Mouse (Mus musculus) neural tube, embryonic 11.5 days (tissue): Measurements from ENCODE around the gene Fam234b. TPM values are rescaled to one million over a fixed set of nuclear protein-coding genes. Genes with fewer than 3 reads are reported as not detected.

Experiments
- ATAC-seq: fragments of 200-750 bp; cut with Nextera tagmentation; 2 replicates; pipeline ENCODE4 v1.8.0; 2017; ENCODE audit warnings: moderate number of reproducible peaks, mild to moderate bottlenecking, moderate TSS enrichment, moderate library complexity; ENCODE audit not compliant: insufficient read depth, low FRiP score, low TSS enrichment
- DNase-seq: peaks from one replicate; pipeline ENCODE4 v3.0.0-alpha.2; 2015; ENCODE audit warnings: low spot score
- H3K27ac ChIP-seq: fragments of 300-500 bp; sonication (generic); 2 replicates; pipeline ENCODE4 v1.5.1; 2014; ENCODE audit warnings: low read depth, mild to moderate bottlenecking, low read length
- H3K27me3 ChIP-seq: fragments of 300-500 bp; sonication (generic); 2 replicates; pipeline ENCODE4 v1.6.1; 2014; ENCODE audit warnings: mild to moderate bottlenecking, low read length, mixed read lengths; ENCODE audit not compliant: control insufficient read depth, insufficient read depth
- H3K36me3 ChIP-seq: fragments of 300-500 bp; sonication (generic); 2 replicates; pipeline ENCODE4 v1.6.1; 2014; ENCODE audit warnings: mild to moderate bottlenecking, low read length, moderate library complexity, mixed read lengths; ENCODE audit not compliant: control insufficient read depth, insufficient read depth
- H3K4me1 ChIP-seq: fragments of 300-500 bp; sonication (generic); 2 replicates; pipeline ENCODE4 v1.6.1; 2014; ENCODE audit warnings: low read length, mixed read lengths; ENCODE audit not compliant: control insufficient read depth, insufficient read depth
- H3K4me2 ChIP-seq: fragments of 300-500 bp; sonication (generic); 2 replicates; pipeline ENCODE4 v1.6.1; 2014; ENCODE audit warnings: low read depth, mild to moderate bottlenecking, moderate library complexity
- H3K4me3 ChIP-seq: fragments of 300-500 bp; sonication (generic); 2 replicates; pipeline ENCODE4 v1.5.1; 2014; ENCODE audit warnings: low read depth, low read length
- H3K9ac ChIP-seq: fragments of 300-500 bp; sonication (generic); 2 replicates; pipeline ENCODE4 v1.6.1; 2014; ENCODE audit warnings: mild to moderate bottlenecking, low read length
- H3K9me3 ChIP-seq: fragments of 300-500 bp; sonication (generic); 2 replicates; pipeline ENCODE4 v1.6.1; 2016; ENCODE audit warnings: low read length; ENCODE audit not compliant: control insufficient read depth
- WGBS: fragments of 180-500 bp; shearing (Covaris S2); extraction: QIAGEN DNeasy Blood & Tissue Kit; methylation state at CpG from one replicate; pipeline ENCODE4 v1.1.7; 2014; 5-methylcytosine and 5-hydroxymethylcytosine counted together
- polyA plus RNA-seq: library from polyadenylated mRNA; unstranded; fragments of >200 nt; fragmentation: Nextera tagmentation; extraction: Ambion mirVana; gene quantifications from 2 replicates; pipeline ENCODE4 v1.2.1, GENCODE M21; 2014

Gene Fam234b
- polyA plus RNA-seq, 1 experiment from 2014 or later = 41.3 TPM

DNA sequence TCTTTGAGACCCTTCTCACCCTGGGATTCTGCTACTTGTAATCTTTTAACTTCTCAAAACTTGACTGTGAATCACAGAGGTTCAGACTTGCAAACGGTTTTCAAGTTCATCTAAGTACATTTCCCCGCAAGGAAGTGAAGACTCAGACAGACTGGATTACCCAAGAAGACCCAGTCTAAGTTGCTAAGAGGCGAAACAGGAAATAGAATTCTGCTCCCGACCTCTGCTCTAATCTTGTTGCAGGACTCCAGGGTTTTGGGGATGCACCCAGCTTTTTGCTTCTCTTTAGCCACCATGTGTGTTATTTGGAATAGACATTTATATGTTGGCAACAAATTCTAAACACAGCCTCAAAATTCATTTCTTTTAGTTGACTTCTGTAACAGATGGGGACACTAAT, 36.4 kb upstream of the Fam234b start:
- no peak for DNase-seq
- H3K27me3 ChIP-seq = no peaks in the 10 kb centered on the region
- H3K4me3 ChIP-seq = no peak overlapping the region
- no peaks in the 10 kb centered on the region for H3K36me3 ChIP-seq
- 75% methylated on average over 4 of the region's 4 CpGs for WGBS
- H3K27ac ChIP-seq = no peak overlapping the region
- no peak overlapping the region for H3K9ac ChIP-seq
- H3K4me2 ChIP-seq = no peak overlapping the region
- no peaks in the 10 kb centered on the region for H3K4me1 ChIP-seq
- no peak for ATAC-seq
- no peaks in the 10 kb centered on the region for H3K9me3 ChIP-seq

DNA sequence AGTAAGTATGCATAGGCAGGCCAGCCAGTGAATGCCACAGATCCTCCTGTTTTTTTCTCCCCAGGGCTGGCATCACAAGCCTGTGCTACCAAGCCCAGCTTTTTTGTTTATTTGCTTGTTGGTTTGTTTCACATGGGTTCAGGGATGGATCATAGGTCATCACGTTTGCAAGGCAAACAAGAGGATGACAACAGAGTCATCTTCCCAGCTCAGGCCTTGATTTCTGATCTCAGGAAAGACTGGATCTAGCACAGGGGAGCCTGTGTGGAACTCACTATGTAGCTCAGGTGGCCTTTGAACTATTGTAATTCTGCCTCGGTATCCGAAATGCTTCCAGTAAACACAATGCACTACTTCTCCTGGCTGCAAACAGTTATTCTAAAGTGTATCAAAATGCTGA, 35.5 kb upstream of the Fam234b start:
- Histone ChIP-seq H3K36me3 (no peaks in the 10 kb centered on the region), H3K4me1 (no peaks in the 10 kb centered on the region), H3K4me2 (no peak overlapping the region), H3K4me3 (no peak overlapping the region), H3K27ac (no peak overlapping the region), H3K9ac (no peak overlapping the region), H3K27me3 (no peaks in the 10 kb centered on the region), H3K9me3 (no peaks in the 10 kb centered on the region)
- DNase-seq (no peak), ATAC-seq (no peak)
- 94% methylated on average over 3 of the region's 3 CpGs for WGBS

DNA sequence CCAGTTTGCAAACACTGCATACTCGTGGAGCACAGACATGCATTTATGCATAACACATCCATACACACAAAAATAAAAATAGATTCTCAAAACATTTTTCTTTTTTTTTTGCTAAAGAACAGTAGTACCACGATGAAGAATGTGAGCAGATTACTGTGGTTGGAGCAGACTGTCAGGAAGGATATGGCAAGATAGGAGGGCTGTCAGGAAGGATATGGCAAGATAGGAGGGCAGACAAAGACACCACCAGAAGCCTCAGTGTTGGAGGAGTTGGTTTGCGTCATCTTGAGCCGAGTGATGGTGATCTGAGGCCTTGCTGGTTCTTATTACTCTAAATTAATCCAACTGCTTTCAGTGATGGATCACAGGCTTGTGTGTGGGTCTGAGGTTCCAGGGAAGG, 34.9 kb upstream of the Fam234b start:
- Histone ChIP-seq H3K27me3 (no peaks in the 10 kb centered on the region), H3K27ac (no peak overlapping the region), H3K4me2 (no peak overlapping the region), H3K9ac (no peak overlapping the region), H3K36me3 (no peaks in the 10 kb centered on the region), H3K9me3 (no peaks in the 10 kb centered on the region), H3K4me3 (no peak overlapping the region), H3K4me1 (no peaks in the 10 kb centered on the region)
- ATAC-seq (no peak), DNase-seq (no peak)
- WGBS = 82% methylated on average over 4 of the region's 4 CpGs

DNA sequence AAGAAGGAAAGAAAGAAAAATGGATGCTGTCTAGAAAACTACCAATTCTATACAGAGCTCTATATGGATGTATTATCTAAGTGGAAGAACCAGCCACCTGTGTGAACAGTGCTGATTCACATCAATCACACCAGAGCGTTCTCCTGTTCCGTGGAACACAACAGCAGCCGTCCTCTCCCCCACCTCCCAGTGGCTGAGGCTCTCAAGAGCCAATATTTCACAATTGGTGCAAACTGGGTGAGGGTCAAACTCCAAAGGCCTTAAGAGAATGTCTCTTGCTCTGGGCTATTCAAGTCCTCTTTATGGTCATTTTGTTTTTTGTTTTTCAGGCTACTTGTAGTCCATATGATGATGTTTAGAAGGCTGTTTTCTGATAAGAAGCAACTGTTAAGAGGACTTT, 32.6 kb upstream of the Fam234b start:
- ATAC-seq (no peak), DNase-seq (no peak)
- Histone ChIP-seq H3K9me3 (no peaks in the 10 kb centered on the region), H3K4me2 (no peak overlapping the region), H3K27ac (no peak overlapping the region), H3K4me1 (no peaks in the 10 kb centered on the region), H3K4me3 (no peak overlapping the region), H3K27me3 (no peaks in the 10 kb centered on the region), H3K9ac (no peak overlapping the region), H3K36me3 (no peaks in the 10 kb centered on the region)
- 78% methylated on average over 3 of the region's 3 CpGs for WGBS

- Histone ChIP-seq H3K36me3 (no peaks in the 10 kb centered on the region), H3K27ac (no peak overlapping the region), H3K27me3 (no peaks in the 10 kb centered on the region), H3K9ac (no peak overlapping the region), H3K4me2 (no peak overlapping the region), H3K9me3 (no peaks in the 10 kb centered on the region), H3K4me3 (no peak overlapping the region), H3K4me1 (no peaks in the 10 kb centered on the region)
- DNase-seq = no peak
- WGBS = 87% methylated on average over 2 of the region's 2 CpGs
- ATAC-seq = no peak
Measured at GRCm38 (mm10) chr6:135165706-135166105, 32.1 kb upstream of the Fam234b start.

- H3K9me3 ChIP-seq = no peaks in the 10 kb centered on the region
- ATAC-seq (no peak), DNase-seq (no peak)
- no peaks in the 10 kb centered on the region for H3K4me1 ChIP-seq
- WGBS = 80% methylated on average over 3 of the region's 3 CpGs
- H3K27me3 ChIP-seq = no peaks in the 10 kb centered on the region
- H3K9ac ChIP-seq = no peak overlapping the region
- H3K4me2 ChIP-seq = no peak overlapping the region
- H3K27ac ChIP-seq = no peak overlapping the region
- H3K36me3 ChIP-seq = no peaks in the 10 kb centered on the region
- no peak overlapping the region for H3K4me3 ChIP-seq
Measured at GRCm38 (mm10) chr6:135166262-135166661, 31.5 kb upstream of the Fam234b start.

- Histone ChIP-seq H3K4me1 (no peaks in the 10 kb centered on the region), H3K36me3 (no peaks in the 10 kb centered on the region), H3K9ac (no peak overlapping the region), H3K9me3 (no peaks in the 10 kb centered on the region), H3K27ac (no peak overlapping the region), H3K4me3 (no peak overlapping the region), H3K27me3 (no peaks in the 10 kb centered on the region), H3K4me2 (no peak overlapping the region)
- DNase-seq = no peak
- 57% methylated on average over 5 of the region's 5 CpGs for WGBS
- no peak for ATAC-seq
Measured at GRCm38 (mm10) chr6:135166712-135167111, 31.1 kb upstream of the Fam234b start.

- no peaks in the 10 kb centered on the region for H3K27me3 ChIP-seq
- 4% methylated on average over 46 of the region's 46 CpGs for WGBS
- DNase-seq (peak; percentile 88), ATAC-seq (peak; percentile 91)
- no peaks in the 10 kb centered on the region for H3K9me3 ChIP-seq
- peak overlapping the region; percentile 46 for H3K4me3 ChIP-seq
- peak overlapping the region; percentile 87 for H3K4me2 ChIP-seq
- H3K9ac ChIP-seq = peak overlapping the region; percentile 69
- no peaks in the 10 kb centered on the region for H3K4me1 ChIP-seq
- H3K27ac ChIP-seq = no peak overlapping the region
- H3K36me3 ChIP-seq = no peaks in the 10 kb centered on the region
Measured at GRCm38 (mm10) chr6:135167380-135168311, 30.1 kb upstream of the Fam234b start.

DNA sequence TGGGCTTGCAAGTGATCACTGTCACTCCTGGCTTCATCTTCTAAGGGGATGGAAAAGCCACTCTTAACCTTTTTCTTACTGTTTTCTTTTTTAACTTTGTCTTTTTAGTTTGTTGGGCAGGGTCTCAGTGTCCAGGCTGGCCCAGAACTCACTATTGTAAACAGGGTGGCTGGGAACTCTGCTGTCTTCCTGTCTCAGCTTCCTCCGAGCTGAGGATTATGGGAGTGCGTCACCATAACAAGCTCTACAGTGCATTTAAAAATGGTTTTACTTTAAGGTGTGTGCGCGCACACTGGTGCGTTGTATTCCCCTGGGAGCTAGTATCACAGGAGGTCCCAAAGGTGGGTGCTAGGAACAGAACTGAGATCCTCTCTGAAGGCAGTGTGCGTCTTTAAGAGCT, 29.3 kb upstream of the Fam234b start:
- Histone ChIP-seq H3K9ac (peak overlapping the region; percentile 69; the same call in 1 of the 2 replicates), H3K4me2 (peak overlapping the region; percentile 87), H3K27ac (no peak overlapping the region), H3K27me3 (no peaks in the 10 kb centered on the region), H3K36me3 (no peaks in the 10 kb centered on the region), H3K4me1 (no peaks in the 10 kb centered on the region), H3K4me3 (peak overlapping the region; percentile 46), H3K9me3 (no peaks in the 10 kb centered on the region)
- WGBS = 76% methylated on average over 6 of the region's 6 CpGs
- ATAC-seq (no peak), DNase-seq (no peak)
